Mouse (Mus musculus) stomach, embryonic 16.5 days (tissue): ENCODE measurements at regions not wholly inside any gene's neighbourhood (a gene's known extent, or its start where the extent isn't known, plus 50 kb on each side); places are given as distances from the start of the nearest gene placed in this dataset.

Source experiments
- ATAC-seq: fragments of 200-750 bp; cut with Nextera tagmentation; 2 replicates; pipeline ENCODE4 v1.8.0; 2017; ENCODE audit warnings: moderate number of reproducible peaks, moderate TSS enrichment; ENCODE audit not compliant: insufficient read depth, low FRiP score
- H3K27ac ChIP-seq: fragments of 300-500 bp; sonication (generic); 2 replicates; pipeline ENCODE4 v1.5.1; 2014; ENCODE audit warnings: low read length
- H3K27me3 ChIP-seq: fragments of 300-500 bp; sonication (generic); 2 replicates; pipeline ENCODE4 v1.6.1; 2014; ENCODE audit warnings: low read length, control low read depth, mixed read lengths; ENCODE audit not compliant: control insufficient read depth, insufficient read depth
- H3K36me3 ChIP-seq: fragments of 300-500 bp; sonication (generic); 2 replicates; pipeline ENCODE4 v1.6.1; 2014; ENCODE audit warnings: low read length; ENCODE audit not compliant: control insufficient read depth, insufficient read depth
- H3K4me1 ChIP-seq: fragments of 300-500 bp; sonication (generic); 2 replicates; pipeline ENCODE4 v1.6.1; 2014; ENCODE audit warnings: low read length, control low read depth, mixed read lengths; ENCODE audit not compliant: control insufficient read depth, insufficient read depth
- H3K4me2 ChIP-seq: fragments of 300-500 bp; sonication (generic); 2 replicates; pipeline ENCODE4 v1.6.1; 2014; ENCODE audit warnings: low read depth, low read length, mixed read lengths
- H3K4me3 ChIP-seq: fragments of 300-500 bp; sonication (generic); replicated peaks from 2 replicates; pipeline ENCODE4 v1.5.1; 2014; ENCODE audit warnings: mild to moderate bottlenecking, low read length
- H3K9ac ChIP-seq: fragments of 300-500 bp; sonication (generic); 2 replicates; pipeline ENCODE4 v1.6.1; 2014; ENCODE audit warnings: low read length
- H3K9me3 ChIP-seq: fragments of 300-500 bp; sonication (generic); replicated peaks from 2 replicates; pipeline ENCODE4 v1.6.1; 2016; ENCODE audit warnings: low read length, control low read depth; ENCODE audit not compliant: control insufficient read depth
- WGBS: fragments of 180-500 bp; shearing (Covaris S2); extraction: QIAGEN DNeasy Blood & Tissue Kit; methylation state at CpG from one replicate; pipeline ENCODE4 v1.1.7; 2014; 5-methylcytosine and 5-hydroxymethylcytosine counted together

DNA sequence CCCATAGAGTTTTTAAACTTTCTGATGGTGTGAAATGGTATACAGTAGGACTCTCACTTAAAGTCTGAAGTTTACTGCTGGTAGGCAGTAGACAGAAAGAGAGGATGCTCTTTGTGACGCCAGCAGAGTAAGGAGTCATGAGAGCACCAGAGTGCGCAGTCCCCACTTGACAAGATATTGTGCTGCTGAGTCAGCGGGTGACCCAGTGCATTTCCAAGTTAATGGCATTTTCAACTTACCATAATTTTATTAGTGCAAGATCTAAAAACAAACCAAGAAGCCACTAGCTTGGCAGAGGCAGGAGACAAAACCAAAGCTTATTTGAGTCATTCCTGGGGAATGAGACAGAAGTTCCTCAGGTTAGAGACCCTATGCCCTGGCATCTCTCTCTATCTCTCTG is 213.5 kb downstream of the Etnk1 start:
- H3K36me3 ChIP-seq, result no peaks in the 10 kb centered on the region
- no peak overlapping the region for H3K4me2 ChIP-seq
- no peak overlapping the region for H3K27ac ChIP-seq
- ATAC-seq, result no peak
- H3K4me3 ChIP-seq, result no peak overlapping the region
- no peaks in the 10 kb centered on the region for H3K9me3 ChIP-seq
- no peaks in the 10 kb centered on the region for H3K4me1 ChIP-seq
- no peak overlapping the region for H3K9ac ChIP-seq
- 92% methylated on average over 3 of the region's 3 CpGs for WGBS
- H3K27me3 ChIP-seq, result no peaks in the 10 kb centered on the region

DNA sequence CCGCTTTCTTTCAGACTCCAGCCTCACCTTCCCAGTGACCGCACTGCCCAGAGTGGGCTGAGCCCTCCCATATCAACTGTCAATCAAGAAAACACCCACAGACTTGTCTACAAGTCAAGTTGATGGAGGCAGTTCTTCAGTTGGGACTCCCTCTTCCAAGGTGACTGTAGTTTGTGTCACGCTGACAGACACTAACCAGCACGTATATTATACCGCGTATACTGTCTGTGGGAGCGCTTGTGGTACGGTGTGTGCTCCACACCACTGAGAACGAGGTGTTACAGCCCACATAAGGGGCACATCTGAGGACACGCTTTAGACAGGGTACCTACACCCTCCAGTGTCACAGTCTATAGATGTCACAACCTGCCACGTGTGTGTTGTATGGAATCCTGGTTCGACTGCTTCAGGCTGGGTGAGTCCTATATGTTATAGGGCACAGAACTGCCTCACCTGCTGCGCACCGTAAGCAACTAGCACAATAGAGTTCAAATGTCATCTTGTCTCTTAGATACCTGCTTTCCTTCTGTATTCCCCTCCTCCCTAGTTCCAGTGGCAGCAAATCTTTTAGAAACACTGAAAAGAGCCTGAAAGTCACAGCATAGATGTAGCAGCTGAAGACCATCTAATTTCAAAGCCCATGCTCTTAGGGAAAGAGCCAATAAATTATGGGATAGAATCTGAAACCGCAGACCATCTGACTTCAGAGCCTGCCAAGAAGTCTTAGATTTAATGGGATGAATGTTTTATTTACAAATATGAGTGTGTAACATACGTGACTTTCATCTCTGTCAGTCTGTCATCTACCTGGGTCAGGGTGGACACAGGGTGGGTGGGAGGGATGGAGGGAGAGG is 219.8 kb downstream of the Etnk1 start:
- 82% methylated on average over 16 of the region's 16 CpGs for WGBS
- Histone ChIP-seq H3K27ac (no peak overlapping the region), H3K4me1 (no peaks in the 10 kb centered on the region), H3K9ac (no peak overlapping the region), H3K9me3 (no peaks in the 10 kb centered on the region), H3K27me3 (no peaks in the 10 kb centered on the region), H3K36me3 (no peaks in the 10 kb centered on the region), H3K4me2 (no peak overlapping the region), H3K4me3 (no peak overlapping the region)
- no peak; the same call in 1 of the 2 replicates for ATAC-seq

DNA sequence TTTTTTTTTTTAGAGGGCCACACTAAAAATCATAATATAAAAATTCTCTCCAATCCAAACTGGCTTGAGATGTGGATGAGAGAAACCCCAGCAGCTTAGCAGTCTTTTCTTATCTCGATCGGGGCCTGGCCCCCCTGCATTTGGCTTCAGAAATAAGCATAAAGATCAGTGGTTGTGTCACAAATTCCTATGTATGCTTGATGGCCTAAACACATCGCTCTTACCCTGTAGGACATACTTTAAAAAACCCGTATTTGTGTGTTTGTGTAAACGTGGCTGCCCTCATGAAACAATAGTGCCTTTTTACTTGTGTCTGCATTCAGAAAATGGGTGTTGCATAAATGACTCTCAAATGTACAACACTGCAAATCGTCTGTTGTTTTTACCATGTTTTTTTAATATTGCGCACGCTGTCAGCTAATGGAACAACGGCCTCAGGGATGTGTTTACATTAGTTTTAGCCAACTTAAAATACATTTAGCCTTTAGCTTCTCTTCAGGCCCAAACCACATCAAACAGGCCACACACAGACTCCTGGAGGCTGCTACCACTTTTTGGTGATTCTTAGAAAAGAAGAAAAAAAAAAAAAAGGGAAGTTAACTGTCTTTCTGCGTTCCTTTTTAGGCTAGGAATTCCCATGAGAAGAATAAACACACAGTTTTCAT is 226.7 kb downstream of the Etnk1 start:
- Histone ChIP-seq H3K9ac (no peak overlapping the region), H3K27me3 (no peaks in the 10 kb centered on the region), H3K27ac (no peak overlapping the region), H3K4me2 (no peak overlapping the region), H3K4me1 (no peaks in the 10 kb centered on the region), H3K4me3 (no peak overlapping the region), H3K9me3 (no peaks in the 10 kb centered on the region), H3K36me3 (no peaks in the 10 kb centered on the region)
- ATAC-seq, result no peak
- 45% methylated on average over 10 of the region's 10 CpGs for WGBS

DNA sequence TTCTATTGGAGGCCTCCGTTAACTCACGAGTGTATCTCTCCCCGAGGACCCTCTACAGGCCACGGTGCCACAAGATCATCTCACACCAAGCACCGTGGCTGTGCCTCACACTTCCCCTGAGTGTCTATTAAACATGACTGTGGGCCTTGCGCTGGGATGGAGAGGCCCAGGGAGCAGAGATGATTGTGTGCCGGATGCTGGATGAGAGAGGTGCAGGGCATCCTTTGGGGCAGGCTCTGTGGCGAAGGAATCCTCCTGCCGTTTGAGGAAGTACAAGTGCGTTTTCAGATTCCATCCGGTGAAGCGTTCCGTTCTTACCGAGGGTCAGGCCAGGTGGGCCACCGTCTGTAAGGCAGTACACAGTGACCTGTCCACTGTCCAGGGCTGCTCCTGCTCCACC is 227.4 kb downstream of the Etnk1 start:
- H3K4me1 ChIP-seq, result no peaks in the 10 kb centered on the region
- no peak overlapping the region for H3K4me2 ChIP-seq
- ATAC-seq, result no peak
- no peak overlapping the region for H3K4me3 ChIP-seq
- WGBS, result 83% methylated on average over 15 of the region's 15 CpGs
- no peaks in the 10 kb centered on the region for H3K27me3 ChIP-seq
- H3K27ac ChIP-seq, result no peak overlapping the region; the same call in 1 of the 2 replicates
- H3K36me3 ChIP-seq, result no peaks in the 10 kb centered on the region
- H3K9ac ChIP-seq, result no peak overlapping the region
- no peaks in the 10 kb centered on the region for H3K9me3 ChIP-seq

DNA sequence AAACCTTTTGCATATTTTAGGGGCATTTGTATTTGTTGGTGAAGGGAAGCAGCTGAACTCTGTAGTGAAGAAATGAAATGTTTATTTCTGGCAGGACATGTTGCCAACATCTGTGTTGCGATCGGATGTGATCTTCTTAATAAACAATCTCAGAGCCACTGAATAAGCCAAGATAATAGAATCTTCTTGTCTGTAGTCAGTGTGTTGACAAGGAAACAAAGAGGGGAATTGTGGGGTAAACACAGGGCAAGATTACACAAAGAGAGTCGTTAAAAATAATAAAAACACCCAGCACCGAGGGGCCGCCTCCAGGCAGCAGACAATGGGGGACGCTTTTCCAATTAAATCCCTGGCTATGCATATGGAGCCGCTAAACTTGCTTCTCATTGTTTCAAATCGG is 234.4 kb downstream of the Etnk1 start:
- Histone ChIP-seq H3K9ac (no peak overlapping the region), H3K4me3 (no peak overlapping the region), H3K36me3 (no peaks in the 10 kb centered on the region), H3K27me3 (no peaks in the 10 kb centered on the region), H3K4me1 (no peaks in the 10 kb centered on the region), H3K27ac (no peak overlapping the region), H3K9me3 (no peaks in the 10 kb centered on the region), H3K4me2 (no peak overlapping the region)
- 40% methylated on average over 8 of the region's 8 CpGs for WGBS
- no peak for ATAC-seq

DNA sequence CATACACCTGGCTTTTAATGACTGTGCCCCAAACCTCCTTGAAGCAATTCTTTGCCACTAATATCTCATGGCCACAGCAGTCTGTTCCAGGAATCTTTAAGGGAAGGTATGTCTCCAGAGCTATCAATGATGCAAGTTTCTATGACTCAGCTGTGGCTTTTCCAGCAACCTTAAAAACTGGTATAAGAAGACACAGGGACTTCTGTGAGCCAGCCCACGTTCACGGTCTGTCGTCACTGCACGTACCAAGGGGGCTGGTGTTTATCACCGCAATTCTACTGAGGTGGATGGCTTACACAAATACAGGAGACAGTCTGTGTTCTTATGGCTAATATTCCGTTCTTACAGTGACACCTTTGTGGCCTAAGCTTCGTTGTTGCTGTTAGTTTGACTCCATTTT is 234.9 kb downstream of the Etnk1 start:
- no peak overlapping the region for H3K27ac ChIP-seq
- H3K27me3 ChIP-seq, result no peaks in the 10 kb centered on the region
- H3K9ac ChIP-seq, result no peak overlapping the region
- H3K4me1 ChIP-seq, result no peaks in the 10 kb centered on the region
- no peak overlapping the region for H3K4me3 ChIP-seq
- ATAC-seq, result no peak
- WGBS, result 88% methylated on average over 7 of the region's 7 CpGs
- H3K9me3 ChIP-seq, result no peaks in the 10 kb centered on the region
- no peaks in the 10 kb centered on the region for H3K36me3 ChIP-seq
- no peak overlapping the region for H3K4me2 ChIP-seq

DNA sequence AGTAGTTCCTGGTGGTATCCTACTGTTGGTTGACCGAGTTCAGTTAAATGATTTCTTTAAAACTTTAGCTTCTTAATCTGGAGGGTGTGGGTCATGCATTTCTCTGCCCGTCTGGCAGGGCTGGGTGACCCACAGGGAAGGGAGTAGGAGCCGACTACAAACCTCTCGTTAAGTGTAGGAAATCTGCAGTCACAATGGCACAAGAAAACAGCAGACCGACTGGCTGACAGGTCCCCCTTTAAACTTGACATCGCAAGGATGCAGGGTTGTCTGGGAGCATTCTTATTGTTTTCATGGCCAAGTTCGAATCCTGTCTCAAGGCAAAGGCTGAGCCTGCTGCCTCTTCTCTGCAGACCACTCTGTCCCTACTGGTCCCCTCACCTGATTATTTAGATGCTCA is 235.7 kb downstream of the Etnk1 start:
- 86% methylated on average over 7 of the region's 7 CpGs for WGBS

DNA sequence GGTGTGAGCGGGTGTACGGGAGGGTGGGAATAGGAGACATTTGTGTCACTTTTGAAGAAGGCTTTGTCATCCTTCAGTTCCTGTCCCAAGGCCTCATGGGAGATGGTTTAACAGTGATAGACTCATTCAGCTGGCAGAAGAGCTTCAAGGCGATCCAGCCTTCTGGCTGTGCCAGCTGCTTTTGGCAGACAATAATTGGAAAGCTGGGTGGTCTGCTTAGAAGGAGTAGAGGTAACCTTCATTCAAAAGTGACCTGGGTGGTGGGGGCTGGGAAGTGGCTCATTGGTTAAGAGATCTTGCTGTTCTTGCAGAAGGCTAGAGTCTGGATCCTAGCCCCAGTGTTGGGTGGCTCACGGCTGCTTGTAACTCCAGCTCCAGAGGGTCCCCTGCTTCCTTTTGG is 237.5 kb downstream of the Etnk1 start:
- no peak overlapping the region for H3K27ac ChIP-seq
- H3K4me1 ChIP-seq, result no peaks in the 10 kb centered on the region
- WGBS, result 84% methylated on average over 4 of the region's 4 CpGs
- H3K36me3 ChIP-seq, result no peaks in the 10 kb centered on the region
- H3K4me3 ChIP-seq, result no peak overlapping the region
- no peaks in the 10 kb centered on the region for H3K27me3 ChIP-seq
- no peaks in the 10 kb centered on the region for H3K9me3 ChIP-seq
- ATAC-seq, result no peak
- H3K4me2 ChIP-seq, result no peak overlapping the region
- H3K9ac ChIP-seq, result no peak overlapping the region

More for the DNA sequence above, 235.7 kb downstream of the Etnk1 start:
- H3K4me3 ChIP-seq, result no peak overlapping the region
- H3K4me1 ChIP-seq, result no peaks in the 10 kb centered on the region
- H3K4me2 ChIP-seq, result no peak overlapping the region
- no peak overlapping the region for H3K9ac ChIP-seq
- no peaks in the 10 kb centered on the region for H3K36me3 ChIP-seq
- H3K9me3 ChIP-seq, result no peaks in the 10 kb centered on the region
- H3K27me3 ChIP-seq, result no peaks in the 10 kb centered on the region
- no peak for ATAC-seq
- H3K27ac ChIP-seq, result no peak overlapping the region

DNA sequence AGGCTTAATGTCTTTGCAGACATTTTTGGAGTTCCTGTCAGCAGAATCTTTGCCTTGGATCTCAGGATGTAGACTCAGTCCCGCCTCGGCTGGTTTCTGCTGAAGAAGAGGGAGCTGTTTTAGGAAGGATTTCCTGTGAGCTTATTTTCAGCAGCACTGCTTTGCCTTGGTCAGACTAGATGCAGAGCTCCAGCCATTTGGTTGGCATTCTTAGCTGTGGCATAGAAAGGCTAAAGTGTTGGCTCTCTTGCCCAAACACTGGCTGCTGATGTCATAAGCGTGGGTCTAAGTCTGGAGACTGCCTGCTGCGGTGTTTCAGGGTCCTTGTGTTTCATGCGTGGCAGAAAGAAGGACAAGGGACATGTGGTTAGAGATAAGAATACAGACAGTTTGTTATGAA is 245.0 kb downstream of the Etnk1 start:
- Histone ChIP-seq H3K4me1 (no peaks in the 10 kb centered on the region), H3K9ac (no peak overlapping the region), H3K27me3 (no peaks in the 10 kb centered on the region), H3K9me3 (no peaks in the 10 kb centered on the region), H3K27ac (no peak overlapping the region), H3K4me3 (no peak overlapping the region), H3K4me2 (no peak overlapping the region), H3K36me3 (no peaks in the 10 kb centered on the region)
- ATAC-seq, result no peak
- WGBS, result 81% methylated on average over 5 of the region's 5 CpGs
